Mouse (Mus musculus) kidney, adult 11 months (tissue): ENCODE measurements around the gene Ptpn20.

Experiments
- DNase-seq: peaks from one replicate; pipeline ENCODE4 v3.0.0; 2022

Gene Ptpn20

GRCm38 (mm10) chr14:33588951-33589350, at the start of gene Ptpn20:
Gene Ptpn20, plus strand, starts transcription at chr14:33589207.
- DNase-seq: no peak

GRCm38 (mm10) chr14:33539559-33540167, 49.3 kb upstream of the Ptpn20 start:
- no peak for DNase-seq

- DNase-seq: no peak
These were observed 43.4 kb upstream of the Ptpn20 start for GRCm38 (mm10) chr14:33545565-33546143.

GRCm38 (mm10) chr14:33548650-33549049, 40.4 kb upstream of the Ptpn20 start:
- DNase-seq: no peak

GRCm38 (mm10) chr14:33549856-33550255, 39.2 kb upstream of the Ptpn20 start:
- no peak for DNase-seq

- no peak for DNase-seq
These were observed 18.3 kb upstream of the Ptpn20 start for GRCm38 (mm10) chr14:33570737-33571136.

- DNase-seq: no peak
These were observed 15.4 kb upstream of the Ptpn20 start for GRCm38 (mm10) chr14:33573643-33574042.

- no peak for DNase-seq
These were observed 9.1 kb upstream of the Ptpn20 start for GRCm38 (mm10) chr14:33579771-33580484.

- no peak for DNase-seq
These were observed 9.5 kb downstream of the Ptpn20 start for GRCm38 (mm10) chr14:33598376-33599130.

GRCm38 (mm10) chr14:33607431-33607830, 18.4 kb downstream of the Ptpn20 start:
- no peak for DNase-seq

- peak; percentile 17 for DNase-seq
These were observed 36.0 kb downstream of the Ptpn20 start for GRCm38 (mm10) chr14:33625036-33625435.

GRCm38 (mm10) chr14:33632790-33633372, 43.9 kb downstream of the Ptpn20 start:
- no peak for DNase-seq

GRCm38 (mm10) chr14:33634354-33634753, 45.3 kb downstream of the Ptpn20 start:
- DNase-seq: no peak

- no peak for DNase-seq
These were observed 45.8 kb downstream of the Ptpn20 start for GRCm38 (mm10) chr14:33634774-33635173.

- DNase-seq: no peak
These were observed 50.4 kb downstream of the Ptpn20 start for GRCm38 (mm10) chr14:33639357-33639756.

GRCm38 (mm10) chr14:33650721-33651120, 61.7 kb downstream of the Ptpn20 start:
- DNase-seq: no peak

GRCm38 (mm10) chr14:33657471-33657901, 68.5 kb downstream of the Ptpn20 start:
- DNase-seq: no peak

- no peak for DNase-seq
These were observed 69.3 kb downstream of the Ptpn20 start for GRCm38 (mm10) chr14:33658331-33658730.

GRCm38 (mm10) chr14:33662080-33662479, 73.1 kb downstream of the Ptpn20 start:
- no peak for DNase-seq

GRCm38 (mm10) chr14:33666301-33666700, 77.3 kb downstream of the Ptpn20 start:
- no peak for DNase-seq

- DNase-seq: no peak
These were observed 80.9 kb downstream of the Ptpn20 start for GRCm38 (mm10) chr14:33669891-33670290.

GRCm38 (mm10) chr14:33673350-33674087, 84.5 kb downstream of the Ptpn20 start:
- DNase-seq: peak; percentile 41
